Mouse (Mus musculus) heart, adult 2 months (tissue): Measurements from ENCODE around the gene Pld4.
"Not testable (repeated sequence)": the region's sequence is repeated elsewhere in the genome, so short reads cannot be mapped to it uniquely, and the experiment has no call there.

ENCODE experiments used
- CTCF ChIP-seq: fragments of 200-600 bp; IDR thresholded peaks from 2 replicates; pipeline ENCODE4 v1.8.1; 2022; ENCODE audit warnings: antibody characterized with exemption, mild to moderate bottlenecking, moderate library complexity
- EP300 ChIP-seq: fragments of 200-500 bp; IDR thresholded peaks from 2 replicates; pipeline ENCODE4 v1.6.1; 2011; ENCODE audit warnings: low read depth, low read length, control low read depth; ENCODE audit not compliant: insufficient read depth
- POLR2A ChIP-seq: fragments of 200-500 bp; IDR thresholded peaks from 2 replicates; pipeline ENCODE4 v1.6.1; 2011; ENCODE audit warnings: mild to moderate bottlenecking, low read depth, low read length, control low read depth; ENCODE audit not compliant: insufficient read depth

DNA sequence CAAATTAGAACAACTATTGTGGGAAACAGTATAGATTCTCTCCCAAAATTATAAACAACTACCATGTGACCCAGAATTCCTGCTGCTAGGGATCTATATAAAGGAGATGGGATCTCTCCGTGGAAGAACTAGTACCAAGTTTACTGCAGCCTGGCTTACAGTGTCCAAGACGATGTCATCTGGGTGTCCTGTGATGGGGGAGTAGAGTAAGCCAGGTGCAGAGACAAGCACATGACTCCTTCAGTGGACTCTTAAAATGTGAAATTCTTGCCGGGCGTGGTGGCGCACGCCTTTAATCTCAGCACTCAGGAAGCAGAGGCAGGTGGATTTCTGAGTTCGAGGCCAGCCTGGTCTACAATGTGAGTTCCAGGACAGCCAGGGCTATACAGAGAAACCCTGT, 56.4 kb downstream of the Pld4 start:
- TF ChIP-seq POLR2A, CTCF, EP300: not testable (repeated sequence)
